Mouse (Mus musculus): ENCODE results near the gene Cdon. TPM values are rescaled to one million over a fixed set of nuclear protein-coding genes. Genes with fewer than 3 reads are reported as not detected.

Gene Cdon
- polyA plus RNA-seq, 2 experiments = 39.6 to 83.7 TPM

DNA sequence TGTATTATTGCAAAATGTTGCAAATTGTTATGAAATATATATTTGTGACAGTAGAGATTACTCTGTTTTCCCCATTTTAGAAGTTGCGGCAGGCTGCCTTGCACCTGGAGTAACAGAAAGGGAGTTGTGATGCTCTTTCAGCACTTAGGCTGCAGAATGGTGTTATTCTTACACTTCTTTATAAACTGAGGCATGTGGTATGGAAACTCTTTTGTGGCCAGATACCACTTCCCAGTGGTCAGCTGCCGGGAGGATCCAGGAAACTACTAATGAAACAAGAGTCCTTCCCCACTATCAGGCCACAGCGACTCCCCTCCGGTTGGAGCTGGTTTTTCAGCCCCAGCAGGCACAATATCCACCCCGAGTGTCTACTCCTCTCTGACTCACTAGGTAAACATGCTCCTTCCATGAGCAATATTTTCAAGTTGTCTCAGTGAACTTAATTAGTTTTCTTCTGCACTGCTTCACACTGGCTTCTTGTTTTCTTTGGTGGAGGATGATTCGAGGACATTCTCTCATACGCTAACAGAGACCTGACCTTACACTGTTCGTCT, 46.4 kb downstream of the Cdon start:
- DNase-seq (ENCODE audit: low spot score) (no peak), ATAC-seq (ENCODE audit: low FRiP score, low read depth) (no peak)
- WGBS = 53% methylated on average over 8 of the region's 8 CpGs
- TF ChIP-seq POLR2A (IDR thresholded peaks at IDR 0.05; ENCODE audit: borderline replicate concordance, extremely low read depth, insufficient read depth, insufficient read length) = no peak
- Histone ChIP-seq H3K4me3 (replicated peaks; ENCODE audit: low read length) (no peak overlapping the region), H3K9me3 (ENCODE audit: control insufficient read depth, low read length) (no peaks in the 10 kb centered on the region), H3K9ac (ENCODE audit: low read depth, low read length, severe bottlenecking) (no peak overlapping the region), H3K4me1 (ENCODE audit: control insufficient read depth, insufficient read depth, low read length) (peaks cover 8% of the 10 kb centered on the region; the same call in 1 of the 2 replicates), H3K27me3 (ENCODE audit: control insufficient read depth, insufficient read depth, low read length) (no peaks in the 10 kb centered on the region), H3K4me2 (replicated peaks; ENCODE audit: low read depth, low read length, severe bottlenecking) (no peak overlapping the region), H3K36me3 (ENCODE audit: control insufficient read depth, insufficient read depth, low read length) (peaks cover 66% of the 10 kb centered on the region), H3K27ac (replicated peaks; ENCODE audit: low read depth, low read length) (no peak overlapping the region)

DNA sequence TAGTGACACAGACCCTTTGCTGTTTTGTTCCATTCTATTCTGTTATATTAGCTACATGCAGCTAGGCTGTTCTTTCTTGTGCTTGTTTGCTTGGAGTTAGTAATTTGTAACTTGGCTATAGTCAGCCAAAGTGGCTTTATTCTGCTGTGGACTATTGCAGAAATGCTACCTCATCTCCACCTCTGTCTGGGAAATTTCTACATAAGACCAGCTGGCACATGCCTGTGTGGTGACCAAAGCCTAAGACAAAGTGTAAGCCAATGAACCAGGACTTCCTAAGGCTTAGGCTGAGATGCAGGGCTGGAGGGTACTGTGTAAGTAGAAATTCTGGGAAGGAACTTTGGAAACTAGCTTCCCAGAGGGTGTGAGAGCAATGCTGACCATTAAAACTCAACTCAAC, 48.0 kb downstream of the Cdon start:
- peaks cover 67% of the 10 kb centered on the region for H3K36me3 ChIP-seq (ENCODE audit: control insufficient read depth, insufficient read depth, low read length)
- no peak for ATAC-seq (ENCODE audit: low FRiP score, low read depth)
- no peak overlapping the region for H3K4me2 ChIP-seq (replicated peaks; ENCODE audit: low read depth, low read length, severe bottlenecking)
- H3K9me3 ChIP-seq (ENCODE audit: control insufficient read depth, low read length) = no peaks in the 10 kb centered on the region
- TF ChIP-seq POLR2A (IDR thresholded peaks at IDR 0.05; ENCODE audit: borderline replicate concordance, extremely low read depth, insufficient read depth, insufficient read length) = no peak
- H3K4me3 ChIP-seq (replicated peaks; ENCODE audit: low read length) = no peak overlapping the region
- H3K4me1 ChIP-seq (ENCODE audit: control insufficient read depth, insufficient read depth, low read length) = peaks cover 8% of the 10 kb centered on the region; the same call in 1 of the 2 replicates
- no peak overlapping the region for H3K27ac ChIP-seq (replicated peaks; ENCODE audit: low read depth, low read length)
- no peak for DNase-seq (ENCODE audit: low spot score)
- no peak overlapping the region for H3K9ac ChIP-seq (ENCODE audit: low read depth, low read length, severe bottlenecking)
- no peaks in the 10 kb centered on the region for H3K27me3 ChIP-seq (ENCODE audit: control insufficient read depth, insufficient read depth, low read length)

DNA sequence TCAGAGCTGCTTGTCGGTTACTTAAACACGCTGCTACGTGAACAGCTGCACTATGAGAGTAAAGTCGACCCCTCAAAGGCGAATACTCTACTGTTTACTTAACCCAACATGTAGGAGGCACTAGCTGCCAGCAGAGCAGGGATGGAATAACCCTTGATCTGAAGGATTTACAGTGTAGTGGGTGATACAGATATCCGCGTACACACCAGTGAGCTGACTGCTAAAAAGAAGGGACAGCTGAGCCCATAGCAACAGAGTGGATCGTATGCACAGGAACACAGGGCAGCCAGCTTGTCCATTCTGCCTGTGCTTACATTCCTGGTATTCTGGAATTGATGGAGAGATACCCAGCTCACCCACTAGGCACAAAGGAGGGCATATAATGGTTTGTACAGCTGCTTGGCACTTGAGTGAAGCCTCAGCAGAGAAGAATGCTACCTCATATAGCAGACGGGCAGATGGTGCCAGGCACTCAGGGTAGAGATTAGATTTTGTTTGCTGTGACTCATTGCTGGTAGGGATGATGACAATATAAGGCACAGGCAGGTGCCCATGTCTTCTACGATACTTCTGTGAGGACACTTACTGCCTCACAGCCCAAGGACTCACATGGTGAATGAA, 53.3 kb downstream of the Cdon start:
- WGBS = 85% methylated on average over 10 of the region's 10 CpGs
- DNase-seq (ENCODE audit: low spot score) = no peak
- no peaks in the 10 kb centered on the region for H3K4me1 ChIP-seq (ENCODE audit: control insufficient read depth, insufficient read depth, low read length)
- no peak overlapping the region for H3K9ac ChIP-seq (ENCODE audit: low read depth, low read length, severe bottlenecking)
- H3K4me2 ChIP-seq (replicated peaks; ENCODE audit: low read depth, low read length, severe bottlenecking) = no peak overlapping the region
- no peak overlapping the region for H3K27ac ChIP-seq (replicated peaks; ENCODE audit: low read depth, low read length)
- no peak for ATAC-seq (ENCODE audit: low FRiP score, low read depth)
- no peak for TF ChIP-seq POLR2A (IDR thresholded peaks at IDR 0.05; ENCODE audit: borderline replicate concordance, extremely low read depth, insufficient read depth, insufficient read length)
- H3K9me3 ChIP-seq (ENCODE audit: control insufficient read depth, low read length) = no peaks in the 10 kb centered on the region
- no peak overlapping the region for H3K4me3 ChIP-seq (replicated peaks; ENCODE audit: low read length)
- H3K36me3 ChIP-seq (ENCODE audit: control insufficient read depth, insufficient read depth, low read length) = peaks cover 93% of the 10 kb centered on the region
- no peaks in the 10 kb centered on the region for H3K27me3 ChIP-seq (ENCODE audit: control insufficient read depth, insufficient read depth, low read length)

DNA sequence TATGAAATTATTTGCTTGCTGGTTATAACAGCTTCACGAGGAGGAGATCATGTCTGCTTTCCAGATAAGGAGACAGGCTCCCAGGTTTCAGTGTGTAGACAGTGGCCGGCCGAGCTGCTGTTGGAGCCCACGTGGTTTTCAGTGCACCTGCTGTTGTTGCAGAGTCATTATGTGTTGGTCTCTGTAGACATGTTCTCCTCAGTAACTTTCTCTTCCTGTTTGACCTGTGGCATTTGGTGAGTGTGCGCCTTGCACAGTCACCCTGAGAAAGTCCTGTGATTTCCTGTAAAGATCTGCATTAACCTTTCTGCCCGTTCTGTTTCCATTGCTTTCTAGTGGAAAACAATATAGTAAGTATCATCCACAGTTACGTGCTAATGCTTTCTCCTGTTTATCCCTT, 54.5 kb downstream of the Cdon start:
- Histone ChIP-seq H3K9ac (ENCODE audit: low read depth, low read length, severe bottlenecking) (no peak overlapping the region), H3K9me3 (ENCODE audit: control insufficient read depth, low read length) (no peaks in the 10 kb centered on the region), H3K4me1 (ENCODE audit: control insufficient read depth, insufficient read depth, low read length) (no peaks in the 10 kb centered on the region), H3K4me2 (replicated peaks; ENCODE audit: low read depth, low read length, severe bottlenecking) (no peak overlapping the region), H3K36me3 (ENCODE audit: control insufficient read depth, insufficient read depth, low read length) (peaks cover 93% of the 10 kb centered on the region), H3K27me3 (ENCODE audit: control insufficient read depth, insufficient read depth, low read length) (no peaks in the 10 kb centered on the region), H3K4me3 (replicated peaks; ENCODE audit: low read length) (no peak overlapping the region), H3K27ac (replicated peaks; ENCODE audit: low read depth, low read length) (no peak overlapping the region)
- WGBS = 91% methylated on average over 7 of the region's 7 CpGs
- DNase-seq (ENCODE audit: low spot score) (no peak), ATAC-seq (ENCODE audit: low FRiP score, low read depth) (no peak)
- no peak for TF ChIP-seq POLR2A (IDR thresholded peaks at IDR 0.05; ENCODE audit: borderline replicate concordance, extremely low read depth, insufficient read depth, insufficient read length)

DNA sequence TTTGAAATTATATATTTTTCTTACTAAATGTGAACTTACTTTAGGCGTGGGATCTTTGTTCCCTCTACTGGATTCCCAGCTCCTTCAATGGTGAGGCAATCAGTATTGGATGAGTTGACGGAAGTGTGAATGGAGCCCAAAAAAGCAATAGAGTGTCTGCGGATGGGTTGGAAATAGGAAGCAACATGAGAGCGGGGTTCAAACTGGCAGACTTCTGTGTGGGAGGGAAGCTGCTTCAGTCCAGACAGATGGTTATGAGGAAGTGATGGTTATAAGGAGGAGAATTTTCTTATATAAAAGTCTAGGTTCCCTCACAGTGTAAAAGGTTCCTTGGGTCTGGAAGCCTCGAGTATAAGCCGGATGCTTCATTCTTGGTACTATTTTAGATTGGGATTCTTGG, 58.5 kb downstream of the Cdon start:
- Histone ChIP-seq H3K36me3 (ENCODE audit: control insufficient read depth, insufficient read depth, low read length) (peaks cover 95% of the 10 kb centered on the region), H3K4me1 (ENCODE audit: control insufficient read depth, insufficient read depth, low read length) (0 out of 2 replicates have a peak, but pooled peaks cover 3% of the 10 kb centered on the region), H3K4me3 (replicated peaks; ENCODE audit: low read length) (no peak overlapping the region), H3K9me3 (ENCODE audit: control insufficient read depth, low read length) (no peaks in the 10 kb centered on the region), H3K9ac (ENCODE audit: low read depth, low read length, severe bottlenecking) (no peak overlapping the region), H3K27me3 (ENCODE audit: control insufficient read depth, insufficient read depth, low read length) (no peaks in the 10 kb centered on the region), H3K27ac (replicated peaks; ENCODE audit: low read depth, low read length) (no peak overlapping the region), H3K4me2 (replicated peaks; ENCODE audit: low read depth, low read length, severe bottlenecking) (no peak overlapping the region)
- no peak for DNase-seq (ENCODE audit: low spot score)
- WGBS = 94% methylated on average over 6 of the region's 6 CpGs
- ATAC-seq (ENCODE audit: low FRiP score, low read depth) = no peak
- TF ChIP-seq POLR2A (IDR thresholded peaks at IDR 0.05; ENCODE audit: borderline replicate concordance, extremely low read depth, insufficient read depth, insufficient read length) = no peak

Data from limb, embryonic 14.5 days (tissue).